Mouse (Mus musculus): ENCODE results near the gene Wdr95. TPM values are rescaled to one million over a fixed set of nuclear protein-coding genes. Genes with fewer than 3 reads are reported as not detected.

Gene Wdr95
- polyA plus RNA-seq, 1 experiment from 2014 or later, result not detected

GRCm38 (mm10) chr5:149637306-149637705, 108.8 kb downstream of the Wdr95 start:
- Histone ChIP-seq H3K4me2 (replicated peaks; ENCODE audit: low read depth, low read length) (peak overlapping the region; percentile 95; the same call in 1 of the 2 replicates), H3K9ac (ENCODE audit: low read depth, low read length) (peak overlapping the region; percentile 40), H3K4me3 (ENCODE audit: low read depth, low read length) (peak overlapping the region; percentile 77; the same call in 1 of the 2 replicates), H3K4me1 (replicated peaks; ENCODE audit: control insufficient read depth, insufficient read depth, low read length) (peaks cover 6% of the 10 kb centered on the region), H3K9me3 (ENCODE audit: control insufficient read depth, low read length) (no peaks in the 10 kb centered on the region), H3K36me3 (ENCODE audit: control insufficient read depth, insufficient read depth, low read length) (no peaks in the 10 kb centered on the region), H3K27me3 (ENCODE audit: control insufficient read depth, insufficient read depth, low read length) (no peaks in the 10 kb centered on the region), H3K27ac (ENCODE audit: low read depth, low read length) (no peak overlapping the region)
- DNase-seq (ENCODE audit: low spot score) (peak; percentile 45), ATAC-seq (ENCODE audit: low FRiP score) (no peak)
- WGBS, result 69% methylated on average over 8 of the region's 8 CpGs

GRCm38 (mm10) chr5:149641277-149641892, 112.9 kb downstream of the Wdr95 start:
- ATAC-seq (ENCODE audit: low FRiP score), result no peak
- no peaks in the 10 kb centered on the region for H3K9me3 ChIP-seq (ENCODE audit: control insufficient read depth, low read length)

GRCm38 (mm10) chr5:149642366-149642765, 113.9 kb downstream of the Wdr95 start:
- H3K9me3 ChIP-seq (ENCODE audit: control insufficient read depth, low read length), result no peaks in the 10 kb centered on the region
- no peak for DNase-seq (ENCODE audit: low spot score)
- ATAC-seq (ENCODE audit: low FRiP score), result no peak

More at GRCm38 (mm10) chr5:149641277-149641892, 112.9 kb downstream of the Wdr95 start:
- no peak overlapping the region for H3K27ac ChIP-seq (ENCODE audit: low read depth, low read length)
- H3K27me3 ChIP-seq (ENCODE audit: control insufficient read depth, insufficient read depth, low read length), result no peaks in the 10 kb centered on the region
- DNase-seq (ENCODE audit: low spot score), result no peak
- H3K9ac ChIP-seq (ENCODE audit: low read depth, low read length), result no peak overlapping the region
- H3K4me3 ChIP-seq (ENCODE audit: low read depth, low read length), result no peak overlapping the region
- no peak overlapping the region for H3K4me2 ChIP-seq (replicated peaks; ENCODE audit: low read depth, low read length)
- 91% methylated on average over 8 of the region's 8 CpGs for WGBS
- H3K4me1 ChIP-seq (replicated peaks; ENCODE audit: control insufficient read depth, insufficient read depth, low read length), result no peaks in the 10 kb centered on the region
- H3K36me3 ChIP-seq (ENCODE audit: control insufficient read depth, insufficient read depth, low read length), result no peaks in the 10 kb centered on the region

GRCm38 (mm10) chr5:149642783-149643509, 114.5 kb downstream of the Wdr95 start:
- DNase-seq (ENCODE audit: low spot score), result no peak
- H3K27ac ChIP-seq (ENCODE audit: low read depth, low read length), result no peak overlapping the region
- H3K4me3 ChIP-seq (ENCODE audit: low read depth, low read length), result no peak overlapping the region
- 83% methylated on average over 11 of the region's 11 CpGs for WGBS
- H3K27me3 ChIP-seq (ENCODE audit: control insufficient read depth, insufficient read depth, low read length), result no peaks in the 10 kb centered on the region
- no peaks in the 10 kb centered on the region for H3K4me1 ChIP-seq (replicated peaks; ENCODE audit: control insufficient read depth, insufficient read depth, low read length)
- H3K36me3 ChIP-seq (ENCODE audit: control insufficient read depth, insufficient read depth, low read length), result no peaks in the 10 kb centered on the region
- no peak overlapping the region for H3K9ac ChIP-seq (ENCODE audit: low read depth, low read length)
- H3K9me3 ChIP-seq (ENCODE audit: control insufficient read depth, low read length), result no peaks in the 10 kb centered on the region
- ATAC-seq (ENCODE audit: low FRiP score), result no peak
- no peak overlapping the region for H3K4me2 ChIP-seq (replicated peaks; ENCODE audit: low read depth, low read length)

More at GRCm38 (mm10) chr5:149642366-149642765, 113.9 kb downstream of the Wdr95 start:
- 63% methylated on average over 6 of the region's 6 CpGs for WGBS
- H3K4me1 ChIP-seq (replicated peaks; ENCODE audit: control insufficient read depth, insufficient read depth, low read length), result no peaks in the 10 kb centered on the region
- H3K27me3 ChIP-seq (ENCODE audit: control insufficient read depth, insufficient read depth, low read length), result no peaks in the 10 kb centered on the region
- H3K4me3 ChIP-seq (ENCODE audit: low read depth, low read length), result no peak overlapping the region
- H3K9ac ChIP-seq (ENCODE audit: low read depth, low read length), result no peak overlapping the region
- no peak overlapping the region for H3K4me2 ChIP-seq (replicated peaks; ENCODE audit: low read depth, low read length)
- H3K36me3 ChIP-seq (ENCODE audit: control insufficient read depth, insufficient read depth, low read length), result no peaks in the 10 kb centered on the region
- no peak overlapping the region for H3K27ac ChIP-seq (ENCODE audit: low read depth, low read length)

GRCm38 (mm10) chr5:149647367-149648115, 119.1 kb downstream of the Wdr95 start:
- Histone ChIP-seq H3K27me3 (ENCODE audit: control insufficient read depth, insufficient read depth, low read length) (no peaks in the 10 kb centered on the region), H3K36me3 (ENCODE audit: control insufficient read depth, insufficient read depth, low read length) (no peaks in the 10 kb centered on the region), H3K4me2 (replicated peaks; ENCODE audit: low read depth, low read length) (no peak overlapping the region), H3K4me1 (replicated peaks; ENCODE audit: control insufficient read depth, insufficient read depth, low read length) (no peaks in the 10 kb centered on the region), H3K4me3 (ENCODE audit: low read depth, low read length) (no peak overlapping the region), H3K9ac (ENCODE audit: low read depth, low read length) (no peak overlapping the region), H3K9me3 (ENCODE audit: control insufficient read depth, low read length) (no peaks in the 10 kb centered on the region), H3K27ac (ENCODE audit: low read depth, low read length) (no peak overlapping the region)
- WGBS, result 66% methylated on average over 8 of the region's 8 CpGs
- ATAC-seq (ENCODE audit: low FRiP score) (no peak), DNase-seq (ENCODE audit: low spot score) (no peak)

- DNase-seq (ENCODE audit: low spot score), result no peak
- no peak for ATAC-seq (ENCODE audit: low FRiP score)
- no peak overlapping the region for H3K9ac ChIP-seq (ENCODE audit: low read depth, low read length)
- H3K9me3 ChIP-seq (ENCODE audit: control insufficient read depth, low read length), result no peaks in the 10 kb centered on the region
- no peak overlapping the region for H3K4me3 ChIP-seq (ENCODE audit: low read depth, low read length)
- WGBS, result 80% methylated on average over 4 of the region's 4 CpGs
- no peak overlapping the region for H3K4me2 ChIP-seq (replicated peaks; ENCODE audit: low read depth, low read length)
- no peaks in the 10 kb centered on the region for H3K4me1 ChIP-seq (replicated peaks; ENCODE audit: control insufficient read depth, insufficient read depth, low read length)
- no peaks in the 10 kb centered on the region for H3K36me3 ChIP-seq (ENCODE audit: control insufficient read depth, insufficient read depth, low read length)
- H3K27me3 ChIP-seq (ENCODE audit: control insufficient read depth, insufficient read depth, low read length), result no peaks in the 10 kb centered on the region
- no peak overlapping the region for H3K27ac ChIP-seq (ENCODE audit: low read depth, low read length)
Observed at GRCm38 (mm10) chr5:149648196-149648595, 119.7 kb downstream of the Wdr95 start.

GRCm38 (mm10) chr5:149648895-149649406, 120.5 kb downstream of the Wdr95 start:
- WGBS, result 75% methylated on average over 6 of the region's 6 CpGs

GRCm38 (mm10) chr5:149649499-149650178, 121.2 kb downstream of the Wdr95 start:
- H3K4me2 ChIP-seq (replicated peaks; ENCODE audit: low read depth, low read length), result no peak overlapping the region
- H3K9me3 ChIP-seq (ENCODE audit: control insufficient read depth, low read length), result no peaks in the 10 kb centered on the region
- H3K4me3 ChIP-seq (ENCODE audit: low read depth, low read length), result no peak overlapping the region
- no peaks in the 10 kb centered on the region for H3K4me1 ChIP-seq (replicated peaks; ENCODE audit: control insufficient read depth, insufficient read depth, low read length)
- DNase-seq (ENCODE audit: low spot score), result no peak
- no peaks in the 10 kb centered on the region for H3K36me3 ChIP-seq (ENCODE audit: control insufficient read depth, insufficient read depth, low read length)
- H3K9ac ChIP-seq (ENCODE audit: low read depth, low read length), result no peak overlapping the region
- no peak for ATAC-seq (ENCODE audit: low FRiP score)
- 88% methylated on average over 14 of the region's 14 CpGs for WGBS
- H3K27me3 ChIP-seq (ENCODE audit: control insufficient read depth, insufficient read depth, low read length), result no peaks in the 10 kb centered on the region
- no peak overlapping the region for H3K27ac ChIP-seq (ENCODE audit: low read depth, low read length)

More at GRCm38 (mm10) chr5:149648895-149649406, 120.5 kb downstream of the Wdr95 start:
- ATAC-seq (ENCODE audit: low FRiP score) (no peak), DNase-seq (ENCODE audit: low spot score) (no peak)
- no peaks in the 10 kb centered on the region for H3K9me3 ChIP-seq (ENCODE audit: control insufficient read depth, low read length)
- no peaks in the 10 kb centered on the region for H3K4me1 ChIP-seq (replicated peaks; ENCODE audit: control insufficient read depth, insufficient read depth, low read length)
- H3K9ac ChIP-seq (ENCODE audit: low read depth, low read length), result no peak overlapping the region
- no peak overlapping the region for H3K4me3 ChIP-seq (ENCODE audit: low read depth, low read length)
- H3K27ac ChIP-seq (ENCODE audit: low read depth, low read length), result no peak overlapping the region
- no peak overlapping the region for H3K4me2 ChIP-seq (replicated peaks; ENCODE audit: low read depth, low read length)
- no peaks in the 10 kb centered on the region for H3K36me3 ChIP-seq (ENCODE audit: control insufficient read depth, insufficient read depth, low read length)
- H3K27me3 ChIP-seq (ENCODE audit: control insufficient read depth, insufficient read depth, low read length), result no peaks in the 10 kb centered on the region

All from hindbrain, embryonic 11.5 days (tissue).